Mouse (Mus musculus) kidney, adult 11 months (tissue): ENCODE measurements around the gene Prkg1.

ENCODE experiments used
- DNase-seq: peaks from one replicate; pipeline ENCODE4 v3.0.0; 2022

The Prkg1 gene

GRCm38 (mm10) chr19:31764801-31765340, at the start of gene Prkg1:
Prkg1 (minus strand) TSS chr19:31765033.
- no peak for DNase-seq

GRCm38 (mm10) chr19:31813087-31813486, 48.3 kb upstream of the Prkg1 start:
- no peak for DNase-seq

- no peak for DNase-seq
These were observed 46.5 kb upstream of the Prkg1 start for GRCm38 (mm10) chr19:31811371-31811770.

- no peak for DNase-seq
These were observed 40.6 kb upstream of the Prkg1 start for GRCm38 (mm10) chr19:31805391-31805790.

GRCm38 (mm10) chr19:31795485-31796046, 30.7 kb upstream of the Prkg1 start:
- no peak for DNase-seq

GRCm38 (mm10) chr19:31791724-31792123, 26.9 kb upstream of the Prkg1 start:
- no peak for DNase-seq

GRCm38 (mm10) chr19:31781521-31782018, 16.7 kb upstream of the Prkg1 start:
- DNase-seq, result no peak

- no peak for DNase-seq
These were observed 16.2 kb upstream of the Prkg1 start for GRCm38 (mm10) chr19:31781077-31781476.

GRCm38 (mm10) chr19:31780222-31780621, 15.4 kb upstream of the Prkg1 start:
- DNase-seq, result no peak

GRCm38 (mm10) chr19:31779021-31779420, 14.2 kb upstream of the Prkg1 start:
- DNase-seq, result no peak

- DNase-seq, result no peak
These were observed 2.2 kb upstream of the Prkg1 start for GRCm38 (mm10) chr19:31767004-31767403.

- no peak for DNase-seq
These were observed 618 bp upstream of the Prkg1 start for GRCm38 (mm10) chr19:31765451-31765850.

- DNase-seq, result peak; percentile 27
These were observed 657 bp downstream of the Prkg1 start for GRCm38 (mm10) chr19:31763951-31764800.

- no peak for DNase-seq
These were observed 1.5 kb downstream of the Prkg1 start for GRCm38 (mm10) chr19:31763246-31763821.

GRCm38 (mm10) chr19:31762411-31763245, 2.2 kb downstream of the Prkg1 start:
- DNase-seq, result peak; percentile 38

- DNase-seq, result no peak
These were observed 5.0 kb downstream of the Prkg1 start for GRCm38 (mm10) chr19:31759855-31760254.

GRCm38 (mm10) chr19:31755929-31756792, 8.7 kb downstream of the Prkg1 start:
- no peak for DNase-seq

GRCm38 (mm10) chr19:31754642-31755287, 10.1 kb downstream of the Prkg1 start:
- DNase-seq, result no peak

GRCm38 (mm10) chr19:31750976-31751676, 13.7 kb downstream of the Prkg1 start:
- DNase-seq, result no peak

- no peak for DNase-seq
These were observed 18.2 kb downstream of the Prkg1 start for GRCm38 (mm10) chr19:31746635-31747034.
